Mouse (Mus musculus): ENCODE results near the gene Tfam. TPM values are rescaled to one million over a fixed set of nuclear protein-coding genes. Genes with fewer than 3 reads are reported as not detected.

Tfam gene
- total and polyA plus RNA-seq, 3 experiments: 45.8 to 113 (median 108) TPM

GRCm38 (mm10) chr10:71237516-71238239 is 402 bp downstream of the Tfam start (continued):
- TF ChIP-seq E2F4 (IDR thresholded peaks at IDR 0.05; ENCODE audit: insufficient replicate concordance, low read depth, low read length): 0 out of 2 replicates have a peak, but pooled peaks have one; percentile 19
- peak; percentile 84 for TF ChIP-seq ZMIZ1 (IDR thresholded peaks at IDR 0.05; ENCODE audit: low read depth, low read length)

- Histone ChIP-seq H3K27me3 (replicated peaks) (no peaks in the 10 kb centered on the region), H3K4me2 (ENCODE audit: insufficient read depth, low read depth, poor library complexity, severe bottlenecking) (no peak overlapping the region), H3K9ac (ENCODE audit: insufficient read depth, low read depth) (no peak overlapping the region), H3K79me2 (replicated peaks; ENCODE audit: control insufficient read depth, extremely low read depth, insufficient read depth, poor library complexity, severe bottlenecking) (peaks cover 28% of the 10 kb centered on the region), H3K9me3 (replicated peaks; ENCODE audit: low read length) (no peaks in the 10 kb centered on the region), H3K27ac (ENCODE audit: insufficient read depth, low read depth) (no peak overlapping the region), H3K36me3 (replicated peaks in 1 of 2; ENCODE audit: control insufficient read depth in 1 of 2, insufficient read depth in 1 of 2, low read length in 1 of 2) (peaks cover 46 to 60% of the 10 kb centered on the region in 2 experiments), H3K4me3 (replicated peaks in 1 of 3; ENCODE audit: low read depth in 2 of 3, low read length in 2 of 3, poor library complexity in 1 of 3) (no peak overlapping the region), H3K4me1 (ENCODE audit: control insufficient read depth in 1 of 2, insufficient read depth in 2 of 2) (peaks cover 3 to 26% of the 10 kb centered on the region in 2 experiments; a peak in 3 of 4 replicates)
- TF ChIP-seq MYC (IDR thresholded peaks at IDR 0.05; ENCODE audit: low read depth, low read length) (no peak), NRF1 (IDR thresholded peaks at IDR 0.05; ENCODE audit: low read depth, low read length) (no peak), RAD21 (IDR thresholded peaks at IDR 0.05; ENCODE audit: low read depth, low read length) (no peak)
- dilution Hi-C loops (cut with MboI; ENCODE audit: extremely low pct_ligation_motif_present, extremely low pct_unique_long_range_greater_than_20kb, low sequenced_read_pairs) (no loop called here), in situ Hi-C loops (cut with MboI; ENCODE audit: low pct_ligation_motif_present, low pct_unique_long_range_greater_than_20kb, low sequenced_read_pairs) (loop anchor here (10.0 kb wide), 1 partner anchor 61 kb away; no protein-coding TSS in a partner anchor)
- no peak for DNase-seq (ENCODE audit: extremely low read depth)
Observed at GRCm38 (mm10) chr10:71234071-71234470, 4.0 kb downstream of the Tfam start.

GRCm38 (mm10) chr10:71225894-71226293 is 12.2 kb downstream of the Tfam start:
- H3K4me1 ChIP-seq (ENCODE audit: control insufficient read depth in 1 of 2, insufficient read depth in 2 of 2): no peaks in the 10 kb centered on the region
- peaks cover 13% of the 10 kb centered on the region for H3K9me3 ChIP-seq (replicated peaks; ENCODE audit: low read length)
- H3K27ac ChIP-seq (ENCODE audit: insufficient read depth, low read depth): no peak overlapping the region
- no peak overlapping the region for H3K4me2 ChIP-seq (ENCODE audit: insufficient read depth, low read depth, poor library complexity, severe bottlenecking)
- dilution Hi-C loops (cut with MboI; ENCODE audit: extremely low pct_ligation_motif_present, extremely low pct_unique_long_range_greater_than_20kb, low sequenced_read_pairs) (no loop called here), in situ Hi-C loops (cut with MboI; ENCODE audit: low pct_ligation_motif_present, low pct_unique_long_range_greater_than_20kb, low sequenced_read_pairs) (no loop called here)
- TF ChIP-seq POLR2AphosphoS2 (IDR thresholded peaks at IDR 0.05; ENCODE audit: low read depth, low read length) (no peak), SMC3 (IDR thresholded peaks at IDR 0.05; ENCODE audit: low read depth, low read length) (peak; percentile 41), MEF2A (IDR thresholded peaks at IDR 0.05; ENCODE audit: borderline replicate concordance, low read depth, low read length) (no peak), GABPA (IDR thresholded peaks at IDR 0.05; ENCODE audit: insufficient replicate concordance, low read depth, low read length) (no peak), CTCF (conservative IDR thresholded peaks at IDR 0.05 in 1 of 2, IDR thresholded peaks at IDR 0.05 in 1 of 2; ENCODE audit: low read depth in 2 of 2, low read length in 2 of 2) (peak; percentile 72 to 82), RAD21 (IDR thresholded peaks at IDR 0.05; ENCODE audit: low read depth, low read length) (peak; percentile 33), POLR2A (IDR thresholded peaks at IDR 0.05; ENCODE audit: low read depth, low read length) (no peak)
- H3K79me2 ChIP-seq (replicated peaks; ENCODE audit: control insufficient read depth, extremely low read depth, insufficient read depth, poor library complexity, severe bottlenecking): no peaks in the 10 kb centered on the region
- peak; percentile 68 for DNase-seq (ENCODE audit: extremely low read depth)
- H3K4me3 ChIP-seq (replicated peaks in 1 of 3; ENCODE audit: low read depth in 2 of 3, low read length in 2 of 3, poor library complexity in 1 of 3): no peak overlapping the region
- H3K36me3 ChIP-seq (replicated peaks in 1 of 2; ENCODE audit: control insufficient read depth in 1 of 2, insufficient read depth in 1 of 2, low read length in 1 of 2): peaks cover 57 to 91% of the 10 kb centered on the region in 2 experiments
- H3K27me3 ChIP-seq (replicated peaks): no peaks in the 10 kb centered on the region
- H3K9ac ChIP-seq (ENCODE audit: insufficient read depth, low read depth): no peak overlapping the region
